Mouse (Mus musculus) testis, adult 2 months (tissue): ENCODE results near the gene Xab2.

Experiments used
- CTCF ChIP-seq: fragments of 200-500 bp; IDR thresholded peaks from 2 replicates; pipeline ENCODE4 v1.5.1; 2012; ENCODE audit warnings: low read depth, mild to moderate bottlenecking, inconsistent platforms, low read length, moderate library complexity; ENCODE audit not compliant: control insufficient read depth, insufficient read depth, insufficient replicate concordance
- POLR2A ChIP-seq: fragments of 200-500 bp; IDR thresholded peaks from 2 replicates; pipeline ENCODE4 v1.6.1; 2012; ENCODE audit warnings: low read depth, mild to moderate bottlenecking, inconsistent platforms, low read length, moderate library complexity; ENCODE audit not compliant: control insufficient read depth

DNA sequence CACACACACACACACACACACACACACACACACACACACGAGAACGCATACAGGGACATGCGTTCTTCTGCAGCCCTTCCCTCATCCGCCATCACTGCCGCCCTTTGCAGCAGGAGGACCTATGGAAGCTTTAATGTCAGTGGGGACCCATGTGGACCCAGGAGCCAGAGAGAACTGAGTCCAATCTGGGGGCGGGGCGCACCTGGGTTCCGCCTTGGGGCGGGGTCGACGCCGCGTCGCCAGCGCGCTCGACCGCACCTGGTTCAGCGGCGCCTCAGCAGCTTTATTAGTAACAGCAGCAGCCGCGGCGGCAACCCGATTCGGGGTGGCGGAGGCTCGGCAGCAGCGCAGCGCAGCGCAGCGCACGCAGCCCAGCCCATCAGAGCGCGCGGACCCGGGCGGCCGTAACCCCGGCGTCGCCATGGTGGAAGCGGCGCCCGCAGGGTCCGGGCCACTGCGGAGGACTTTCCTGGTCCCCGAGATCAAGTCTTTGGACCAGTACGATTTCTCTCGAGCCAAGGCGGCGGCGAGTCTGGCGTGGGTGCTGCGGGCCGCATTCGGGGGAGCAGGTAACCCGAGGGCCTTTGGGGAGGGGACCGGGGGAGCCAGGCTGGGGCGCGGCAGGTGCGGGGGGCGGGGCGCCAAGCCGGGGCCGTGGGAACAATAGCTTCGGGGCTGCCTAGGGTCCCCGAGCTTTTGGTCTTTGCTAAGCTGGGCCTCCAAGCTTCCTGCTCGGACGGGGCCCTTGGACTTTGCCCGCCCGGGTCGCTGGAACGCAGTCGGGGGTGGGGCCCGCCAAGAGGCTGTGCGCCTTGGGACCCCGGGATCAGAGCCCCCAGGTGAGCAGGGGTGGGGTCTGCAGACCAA lies 33.5 kb downstream of the Xab2 start:
- TF ChIP-seq POLR2A, result no peak
- TF ChIP-seq CTCF, result no peak
